Mouse (Mus musculus) naive thymus-derived CD4-positive, alpha-beta T cell, adult 2 months (primary cell): ENCODE results near the gene Nfatc3.

Experiments
- DNase-seq: peaks from one replicate; pipeline ENCODE4 v3.0.0-alpha.2; 2011; ENCODE audit warnings: low read depth

Gene Nfatc3

DNA sequence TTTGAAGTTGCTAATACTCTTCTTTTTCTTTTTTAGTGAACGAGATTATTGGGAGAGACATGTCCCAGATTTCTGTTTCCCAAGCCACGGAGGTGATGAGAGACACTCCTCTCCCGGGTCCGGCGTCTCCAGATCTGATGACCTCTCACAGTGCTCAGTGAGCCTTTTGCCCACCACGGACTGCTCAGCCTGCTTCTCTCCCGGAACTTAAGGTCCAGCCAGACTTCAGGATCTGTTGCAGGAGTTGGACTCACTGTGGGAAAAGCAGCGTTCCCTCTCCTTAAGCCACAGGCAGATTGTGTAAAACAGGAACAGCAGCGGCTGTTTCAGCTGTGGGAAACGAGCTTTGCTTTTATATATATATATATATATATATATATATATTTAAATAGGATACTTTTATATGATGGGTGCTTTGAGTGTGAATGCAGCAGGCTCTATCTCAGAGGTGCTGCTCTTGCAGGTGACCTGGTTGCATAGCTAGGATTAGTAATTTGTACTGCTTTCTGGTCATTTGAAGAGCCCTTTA is 69.3 kb downstream of the Nfatc3 start:
- DNase-seq: no peak

DNA sequence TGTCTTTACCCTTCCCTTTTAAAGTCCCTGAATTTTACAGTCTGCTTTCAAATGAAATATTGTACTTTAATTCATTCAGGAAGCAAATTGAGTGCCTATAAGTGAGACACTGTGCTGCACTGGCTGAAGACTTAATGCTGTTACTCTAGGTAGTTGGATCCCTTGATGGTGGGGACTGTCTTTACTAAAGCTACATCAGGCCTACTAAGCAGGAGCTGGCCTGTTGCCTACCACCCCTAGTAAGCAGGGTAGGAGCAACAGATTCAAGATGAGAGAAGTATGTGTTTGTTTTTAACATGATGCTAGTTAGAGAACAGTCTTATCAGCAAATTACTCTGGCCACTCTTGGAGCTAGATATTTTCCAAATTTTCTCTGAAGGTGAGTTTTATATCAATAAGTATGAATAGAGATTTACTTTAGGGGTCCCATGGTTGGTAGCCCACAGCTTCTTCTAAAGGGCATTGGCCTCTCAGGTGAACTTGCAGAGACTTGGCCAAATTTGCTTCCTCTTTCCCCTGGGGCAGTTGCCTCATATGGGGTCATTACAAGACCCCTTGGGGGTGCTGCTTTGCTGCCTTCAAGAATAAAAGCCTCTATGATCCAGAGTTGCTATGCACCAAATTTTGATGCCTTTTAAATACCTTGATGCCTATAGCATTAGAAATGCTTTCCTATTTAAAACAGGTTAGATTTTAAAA is 70.7 kb downstream of the Nfatc3 start:
- no peak for DNase-seq

DNA sequence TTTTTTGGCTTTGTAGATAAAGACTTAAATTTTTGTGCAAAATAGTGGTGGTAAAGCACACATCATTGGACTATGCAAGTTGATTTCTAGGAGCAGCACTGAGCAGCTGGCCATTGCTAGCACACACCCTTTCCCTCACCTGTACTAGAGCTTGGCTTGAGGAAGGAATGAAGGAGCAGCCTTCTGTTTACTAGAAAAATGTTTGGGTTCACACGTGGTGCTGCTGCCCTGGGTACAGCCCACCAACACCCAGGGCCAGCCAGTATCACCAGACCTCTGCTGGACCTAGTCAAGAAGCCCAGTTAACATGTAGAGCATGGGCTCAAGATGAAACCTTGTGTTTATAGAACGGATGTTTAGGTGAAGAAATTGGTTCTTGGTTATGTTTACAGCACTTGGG is 71.4 kb downstream of the Nfatc3 start:
- DNase-seq: no peak

DNA sequence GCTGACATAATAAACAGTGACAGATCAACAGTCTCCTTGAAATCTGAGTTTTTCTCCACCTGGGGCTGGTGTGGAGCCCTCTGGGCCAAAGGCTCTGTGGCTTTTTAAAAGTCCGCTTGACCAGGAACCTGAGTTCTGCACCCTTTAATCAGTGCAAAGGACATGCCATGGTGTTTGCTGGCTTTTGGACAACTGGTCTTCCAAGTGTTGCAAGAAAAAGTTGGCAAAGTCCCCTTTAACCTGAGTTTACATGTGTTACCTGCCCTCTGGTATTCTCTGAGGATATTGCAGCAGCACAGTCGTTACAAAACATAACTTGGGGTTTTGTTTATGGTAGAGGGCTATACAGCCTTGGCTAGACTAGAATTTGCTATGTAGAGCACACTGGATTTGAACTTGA is 71.9 kb downstream of the Nfatc3 start:
- DNase-seq: no peak

DNA sequence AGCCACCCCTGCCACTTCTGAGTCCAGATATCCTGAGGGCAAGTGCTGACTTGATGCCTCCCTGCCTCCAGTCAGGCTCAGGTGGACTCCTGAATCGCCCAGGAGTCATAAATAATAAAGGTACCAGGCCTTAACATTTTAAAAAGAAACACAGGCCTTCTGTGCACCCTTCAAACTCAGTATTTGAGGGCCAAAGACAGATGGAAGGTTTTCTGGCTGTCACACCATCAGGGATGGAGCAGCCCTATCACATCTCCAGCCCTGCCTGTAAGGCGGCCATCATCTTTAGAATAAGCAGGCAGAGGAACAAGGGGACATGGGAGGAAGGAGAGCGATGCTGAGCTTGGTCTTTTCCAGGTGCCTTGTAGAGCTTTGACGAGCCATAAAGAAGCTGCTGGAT is 72.4 kb downstream of the Nfatc3 start:
- no peak for DNase-seq

DNA sequence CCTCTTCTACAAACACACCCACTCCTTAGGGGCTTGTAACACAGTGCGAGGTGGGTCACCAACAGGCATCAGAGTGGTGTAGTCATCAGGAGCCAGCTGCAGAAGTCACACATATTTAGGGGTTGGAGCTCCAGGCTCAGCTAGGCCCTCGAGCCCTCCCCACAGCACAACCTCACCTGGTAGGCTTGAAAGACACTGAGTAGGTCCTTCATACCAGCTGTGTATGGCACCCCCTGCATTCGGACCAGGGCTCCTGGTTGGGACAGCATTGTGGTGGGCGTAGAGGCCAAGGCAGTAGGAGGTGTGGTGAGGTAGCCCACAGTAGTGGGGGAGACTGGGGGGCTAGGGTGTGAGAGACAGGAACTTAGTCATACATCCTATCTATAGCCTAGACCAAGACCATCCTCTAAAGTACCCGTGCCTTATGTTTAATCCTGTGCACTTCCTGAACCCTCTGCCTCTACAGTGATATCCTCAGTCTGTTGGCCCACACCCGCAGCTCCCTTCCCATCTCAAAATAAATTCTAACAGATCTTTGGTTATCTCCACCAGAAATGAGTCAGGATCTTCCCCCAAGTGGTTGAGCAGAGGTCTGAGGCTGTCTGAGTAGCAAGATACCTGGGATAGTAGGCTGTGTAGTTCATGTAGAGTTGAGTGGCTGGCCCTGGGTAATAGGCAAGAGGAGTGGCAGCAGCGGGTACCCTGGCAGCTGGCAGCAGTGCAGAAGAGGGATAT is 73.0 kb downstream of the Nfatc3 start:
- no peak for DNase-seq

DNA sequence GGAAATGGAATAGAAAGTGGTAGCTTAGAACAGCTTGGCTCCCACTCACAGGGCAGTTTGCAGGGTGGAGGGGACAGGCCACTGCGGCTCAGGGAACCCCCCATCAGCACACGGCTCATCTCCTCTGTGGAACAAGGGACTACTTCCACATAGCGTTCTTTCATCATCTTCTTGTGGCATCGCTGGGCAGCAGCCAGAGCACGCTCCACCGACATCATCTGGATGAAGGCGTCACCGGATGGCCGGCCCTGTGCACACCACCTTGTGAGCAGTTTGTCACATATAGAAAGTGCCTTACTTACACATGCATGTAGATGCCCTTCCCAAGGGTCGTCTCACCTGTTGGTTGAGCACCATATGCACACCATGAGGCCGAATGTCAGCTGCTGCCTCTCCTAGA is 73.7 kb downstream of the Nfatc3 start:
- no peak for DNase-seq

DNA sequence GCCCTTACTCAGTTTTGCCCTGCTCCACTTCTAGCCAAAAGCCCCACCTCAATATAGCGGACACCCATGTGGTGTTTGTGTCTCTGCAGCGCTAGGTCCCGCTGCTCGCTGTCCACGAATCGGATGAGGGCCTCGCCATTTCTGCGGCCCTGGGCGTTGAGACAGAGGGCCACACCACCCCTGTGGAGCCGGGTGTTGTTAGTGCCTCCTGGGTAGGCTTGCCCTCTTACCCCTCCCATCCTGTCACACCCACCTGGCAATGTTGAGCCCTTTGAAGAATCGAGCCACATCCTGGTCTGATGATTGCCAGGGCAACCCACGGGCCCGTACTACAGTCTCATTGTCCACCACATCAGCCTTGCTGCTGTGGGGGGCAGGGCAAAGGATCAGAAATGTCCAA is 74.9 kb downstream of the Nfatc3 start:
- peak; percentile 42 for DNase-seq

DNA sequence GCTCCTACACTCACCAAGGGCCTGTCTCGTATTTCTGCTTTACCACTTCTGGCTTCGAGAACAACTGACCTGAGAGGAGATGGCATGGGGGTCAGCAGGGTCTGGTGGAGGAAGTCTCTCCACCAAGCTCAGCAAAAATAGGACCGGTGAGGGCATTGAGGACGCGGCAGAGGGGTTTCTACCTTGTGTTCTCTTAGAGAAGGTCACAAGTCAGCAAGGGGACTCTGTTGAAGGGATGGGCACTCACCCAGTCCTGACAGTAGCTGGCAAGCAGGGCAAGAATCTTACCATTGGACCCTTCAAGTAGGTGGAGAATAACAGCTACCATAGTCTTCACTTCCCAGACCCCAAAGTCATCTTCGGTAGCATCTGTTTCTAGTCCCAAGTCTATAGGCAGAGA is 75.3 kb downstream of the Nfatc3 start:
- DNase-seq: no peak

DNA sequence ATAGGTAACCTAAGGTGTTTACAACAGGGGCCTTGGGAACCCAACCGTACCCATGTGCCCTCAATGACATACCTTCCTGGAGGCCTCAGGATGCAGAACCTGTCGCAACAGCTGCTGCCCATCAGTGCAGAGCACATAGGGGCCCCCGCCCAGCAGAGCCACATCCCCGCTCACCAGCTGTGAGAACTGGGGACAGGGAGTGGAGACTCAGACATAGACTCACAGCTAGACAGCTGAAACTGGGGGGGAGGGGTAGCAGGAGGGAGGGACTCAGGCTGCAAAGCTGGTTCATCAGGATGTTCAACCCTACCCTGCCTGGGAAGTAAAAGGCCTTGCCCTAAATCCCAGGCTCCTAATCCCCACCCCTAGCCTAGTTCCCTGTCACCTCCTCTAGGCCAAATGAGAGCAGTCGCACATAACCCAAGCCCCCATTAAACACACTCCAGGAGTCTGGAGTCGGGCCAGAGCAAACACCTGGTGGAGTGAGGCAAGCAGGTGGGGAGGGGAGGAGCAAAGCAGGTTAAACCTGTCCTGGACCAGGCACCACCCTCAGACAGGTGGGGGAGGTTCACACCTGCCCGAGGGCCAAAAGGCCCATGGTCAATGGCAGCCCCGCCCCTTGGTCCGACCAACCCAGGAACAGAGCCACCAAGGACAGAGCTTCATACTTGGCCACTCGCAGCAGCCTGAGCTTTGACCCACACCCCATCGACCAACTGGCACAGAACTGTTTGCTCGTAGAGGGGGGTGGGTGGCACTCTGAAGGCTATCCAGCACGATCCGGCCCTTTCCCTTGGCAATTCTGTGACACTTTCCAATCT is 76.3 kb downstream of the Nfatc3 start:
- DNase-seq: peak; percentile 39

DNA sequence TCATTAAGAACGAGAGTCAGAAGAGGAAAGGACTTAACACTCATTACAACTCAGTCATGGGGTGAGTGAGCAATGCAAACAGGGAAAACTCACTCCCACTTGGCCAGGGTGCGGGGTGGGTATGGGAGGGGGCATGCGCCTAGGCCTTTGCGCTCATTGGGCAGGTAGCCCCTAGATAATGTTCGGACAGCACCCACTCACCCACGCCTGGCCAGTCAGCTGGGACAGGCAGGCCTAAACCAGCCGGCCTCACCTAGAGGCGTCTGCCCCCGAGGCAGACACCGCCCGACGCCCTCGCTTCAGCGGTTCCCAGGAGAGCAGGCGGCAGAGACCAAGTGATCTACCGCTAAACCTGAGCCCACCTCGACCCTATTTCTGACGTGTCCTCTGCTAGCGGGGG is 77.0 kb downstream of the Nfatc3 start:
- peak; percentile 35 for DNase-seq

DNA sequence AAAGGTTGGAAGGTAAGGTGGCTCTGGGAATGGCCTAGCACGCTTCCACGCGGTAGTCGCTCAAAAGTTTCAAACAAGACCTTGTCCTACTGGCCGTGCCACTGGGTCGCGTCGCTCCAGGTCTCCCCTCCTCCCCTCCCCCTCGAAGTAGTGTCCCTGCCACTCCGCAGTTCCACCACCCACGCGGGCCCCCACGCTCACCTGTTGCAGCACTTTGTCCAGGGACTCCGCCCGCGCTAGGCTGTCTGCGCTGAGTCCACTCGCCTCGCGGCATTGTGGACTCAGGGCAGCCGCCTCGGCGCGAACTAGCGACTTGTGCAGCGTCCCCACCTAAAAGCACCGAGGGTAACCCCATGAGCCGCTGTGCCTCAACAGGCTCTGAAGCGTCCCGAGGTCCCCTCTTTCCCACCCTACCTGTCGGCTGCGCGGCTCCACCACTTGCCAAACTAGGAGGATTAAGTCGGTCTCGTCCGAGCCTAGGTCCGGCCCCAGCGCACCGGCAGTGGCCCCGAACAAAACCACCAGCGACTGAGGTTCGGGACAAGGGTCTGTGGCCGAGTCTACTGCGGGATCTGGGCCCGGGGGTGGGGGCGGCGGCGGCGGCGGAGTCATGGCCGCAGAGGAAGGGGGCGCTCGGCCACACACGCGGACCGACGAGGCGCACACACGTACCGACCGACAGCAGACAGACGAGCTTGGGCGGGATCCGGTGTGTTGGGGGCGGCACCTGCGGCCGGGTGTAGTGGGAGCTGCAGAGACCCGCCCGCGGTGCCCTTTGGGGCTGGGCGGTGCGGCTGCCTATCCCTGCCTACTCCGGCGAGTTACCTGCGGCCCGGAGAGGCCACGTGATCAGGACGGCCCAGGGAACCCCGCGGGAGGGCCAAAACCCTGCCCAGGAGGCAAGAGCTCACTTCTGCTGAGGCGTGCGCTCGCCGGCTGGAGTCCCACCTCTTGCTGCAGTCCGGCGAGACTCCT is 77.8 kb downstream of the Nfatc3 start, which contains the start of gene Esrp2:
Gene Esrp2, minus strand, starts transcription at position 819 of the 975 bp plus-strand sequence.
- peak; percentile 50 for DNase-seq

DNA sequence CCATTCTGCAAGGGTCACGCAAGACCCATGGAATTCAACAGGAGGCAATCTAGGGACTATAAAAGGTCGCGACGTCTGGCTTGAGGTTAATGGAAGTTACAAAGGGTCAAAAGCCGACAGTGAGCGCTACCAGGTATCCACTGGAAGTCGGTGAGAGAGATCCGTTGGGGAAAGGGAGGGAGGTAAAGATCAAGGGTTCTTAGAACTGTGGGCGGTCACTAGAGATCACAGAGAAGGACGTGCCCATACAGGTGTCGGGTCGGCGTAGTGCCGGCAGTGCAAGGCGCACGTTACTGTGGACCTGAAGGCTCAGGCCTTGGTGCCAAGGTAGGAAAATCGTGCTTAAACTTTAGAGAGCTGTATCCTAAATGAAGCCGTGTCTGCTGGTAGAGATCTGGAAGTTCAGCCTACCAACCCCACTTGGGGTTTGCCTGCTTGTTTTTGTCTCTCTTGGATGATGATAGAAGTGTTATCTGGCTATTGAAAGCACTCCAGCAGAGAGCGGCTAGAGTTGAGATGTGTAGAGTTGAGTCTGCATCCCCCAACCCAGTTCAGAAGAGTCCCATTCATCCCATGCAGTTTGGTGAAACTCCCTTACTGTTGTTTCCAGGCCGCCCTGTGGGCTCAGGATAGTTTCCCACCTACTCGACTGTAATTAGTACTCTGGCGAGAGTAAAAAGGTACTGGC is 78.7 kb downstream of the Nfatc3 start:
- DNase-seq: peak; percentile 45

DNA sequence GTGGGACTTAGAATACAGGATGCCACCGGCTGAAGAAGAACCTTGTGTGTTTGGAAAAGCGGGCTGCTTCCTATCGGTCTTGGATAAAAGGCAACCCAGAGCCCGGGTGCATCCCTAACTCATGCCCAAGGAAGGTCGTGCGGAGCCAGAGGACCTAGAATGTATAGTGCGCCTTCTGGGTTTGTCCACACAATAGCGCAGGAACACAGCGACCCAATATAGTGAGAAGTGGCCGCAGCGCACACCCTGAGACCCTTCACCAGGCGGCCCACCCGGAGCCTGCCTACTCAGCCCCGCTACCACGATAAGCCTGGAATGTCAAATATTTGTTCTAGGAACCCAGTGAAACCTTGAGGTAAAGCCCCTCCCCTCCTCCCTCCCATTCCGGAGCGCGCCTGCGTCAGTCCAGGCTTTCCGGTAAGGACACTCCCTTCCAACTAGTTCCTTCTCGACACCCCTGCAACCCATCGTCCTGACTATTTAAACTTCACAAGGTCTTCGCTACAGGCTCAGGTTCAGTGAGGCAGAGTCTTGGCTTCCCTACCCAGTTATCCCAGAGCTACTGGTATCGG is 79.4 kb downstream of the Nfatc3 start:
- DNase-seq: peak; percentile 50

DNA sequence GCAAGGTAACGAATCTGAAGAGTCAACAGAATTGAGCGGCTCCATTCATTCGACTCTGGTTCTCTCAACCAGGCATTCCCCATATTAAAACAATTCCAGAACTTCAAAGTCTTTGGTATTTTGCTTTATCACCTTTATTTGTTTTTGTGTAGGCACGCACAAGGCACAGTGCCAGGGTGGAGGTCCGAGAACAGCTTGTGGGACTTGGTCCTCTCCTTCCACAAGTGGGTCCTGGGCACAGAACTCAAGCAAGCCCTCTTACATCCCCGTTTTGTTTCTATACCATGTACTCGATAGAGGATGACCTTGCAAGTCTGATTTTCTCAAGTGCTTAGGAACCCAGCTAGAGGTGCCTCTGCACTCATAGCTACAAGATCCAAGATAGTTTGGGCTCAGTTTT is 80.0 kb downstream of the Nfatc3 start:
- DNase-seq: no peak

DNA sequence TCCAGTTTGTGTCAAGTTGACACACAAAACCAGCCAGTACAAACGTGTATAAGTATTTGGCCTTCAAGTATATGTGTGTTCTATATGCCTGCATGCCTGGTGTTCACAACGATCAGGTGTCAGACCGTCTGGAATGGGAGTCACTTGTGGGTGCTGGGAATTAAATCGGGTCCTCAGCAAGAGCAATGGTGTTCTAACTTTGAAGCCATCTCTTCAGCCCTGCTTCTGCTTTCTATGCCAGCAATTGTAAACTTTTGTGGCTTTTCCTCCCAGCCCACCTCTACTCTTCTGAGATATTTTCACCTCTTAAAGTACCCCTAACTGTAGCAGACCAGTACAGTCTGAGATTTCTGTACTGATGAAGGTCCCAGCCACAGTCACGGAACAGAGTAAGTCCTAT is 81.6 kb downstream of the Nfatc3 start:
- DNase-seq: no peak

DNA sequence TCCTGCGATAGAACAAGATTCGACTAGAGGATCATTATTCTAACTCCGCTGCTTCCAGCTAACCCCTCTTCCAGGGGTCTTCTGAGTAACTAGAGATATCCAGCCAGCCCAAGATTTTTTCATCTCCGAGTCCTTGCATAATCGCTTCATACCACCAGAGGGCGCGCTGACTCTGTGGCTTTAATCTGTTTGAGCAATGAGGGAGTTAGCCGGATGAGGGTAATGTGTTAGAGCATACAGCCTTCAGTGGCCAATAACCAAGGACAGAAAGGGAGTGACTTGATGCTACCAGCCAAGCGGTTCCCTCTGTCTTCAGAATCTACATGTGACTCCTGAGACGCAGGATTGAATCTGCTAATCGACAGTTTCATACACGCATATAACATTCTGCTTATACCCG is 82.1 kb downstream of the Nfatc3 start:
- DNase-seq: peak; percentile 92

DNA sequence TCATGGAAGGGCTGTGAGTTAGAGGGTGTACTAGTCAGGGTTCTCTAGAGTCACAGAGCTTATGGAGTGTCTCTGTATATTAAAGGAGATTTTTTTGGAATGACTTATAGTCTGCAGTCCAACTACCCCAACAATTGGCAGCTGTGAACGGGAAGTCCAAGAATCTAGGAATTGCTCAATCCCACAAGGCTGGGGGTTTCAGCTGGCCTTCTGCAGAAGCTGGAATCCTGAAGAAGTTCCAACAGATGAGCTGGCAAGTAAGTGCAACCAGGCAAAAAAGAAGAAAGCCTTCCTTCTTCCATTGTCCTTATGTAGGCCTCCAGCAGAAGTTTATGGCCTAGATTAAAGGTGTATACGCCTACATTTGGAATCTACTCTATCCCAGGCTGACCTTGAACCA is 86.7 kb downstream of the Nfatc3 start:
- DNase-seq: no peak

DNA sequence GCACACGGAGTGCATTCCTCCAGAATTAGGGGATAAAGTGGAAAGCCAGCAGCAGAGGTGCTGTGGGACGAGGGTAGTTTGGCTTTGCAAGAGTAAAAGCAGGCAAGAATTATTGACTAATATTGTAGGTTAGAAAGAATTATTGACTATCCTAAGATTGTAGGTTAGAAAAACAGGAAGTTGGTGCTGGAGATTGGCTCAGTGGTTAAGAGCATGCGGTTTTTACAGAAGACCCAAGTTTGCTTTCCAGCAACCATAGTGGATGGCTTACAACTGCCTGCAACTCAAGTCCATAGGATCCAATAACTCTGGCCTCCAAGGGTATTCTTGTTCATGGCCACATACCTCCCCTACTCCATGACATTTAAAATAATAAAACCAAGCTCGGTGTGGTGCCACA is 87.4 kb downstream of the Nfatc3 start:
- DNase-seq: no peak

DNA sequence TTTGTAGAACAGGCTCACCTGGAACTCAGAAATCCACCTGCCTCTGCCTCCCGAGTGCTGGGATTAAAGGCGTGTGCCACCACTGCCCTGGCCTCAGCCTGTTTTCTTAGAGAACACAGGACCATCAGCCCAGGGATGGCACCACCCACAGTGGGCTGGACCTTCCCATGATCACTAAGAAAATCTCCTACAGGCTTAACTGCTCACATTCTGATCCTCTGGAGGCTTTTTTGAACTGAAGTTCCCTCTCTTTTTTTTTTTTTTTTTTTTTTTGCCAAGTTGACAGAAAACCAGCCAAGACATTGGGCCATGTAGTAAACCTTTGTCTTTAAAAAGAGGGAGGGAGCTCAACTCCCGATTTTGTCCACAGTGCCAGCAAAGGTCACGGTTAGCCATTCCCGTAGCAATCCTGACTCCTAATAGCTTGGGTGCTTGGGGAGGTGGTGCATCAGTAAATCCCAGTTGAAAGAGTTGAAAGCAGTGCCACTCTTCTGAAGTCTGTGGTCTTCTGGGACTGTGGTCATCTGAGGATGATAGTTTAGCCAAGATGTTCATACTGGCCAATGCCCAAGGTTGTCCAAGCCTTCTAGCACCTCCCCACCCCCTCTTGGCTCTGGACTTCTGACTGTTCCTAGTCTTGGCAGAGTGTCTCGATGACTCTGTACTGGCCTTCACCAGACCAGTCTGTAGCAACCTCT is 89.4 kb downstream of the Nfatc3 start:
- DNase-seq: no peak
